Mouse (Mus musculus) heart, embryonic 13.5 days (tissue): Measurements from ENCODE around the gene Fn1. TPM values are rescaled to one million over a fixed set of nuclear protein-coding genes. Genes with fewer than 3 reads are reported as not detected.

Source experiments
- ATAC-seq: fragments of 200-750 bp; cut with Nextera tagmentation; 2 replicates; pipeline ENCODE4 v1.8.0; 2017; ENCODE audit warnings: moderate TSS enrichment; ENCODE audit not compliant: insufficient number of reproducible peaks, low FRiP score, low TSS enrichment; ENCODE audit errors: extremely low read depth
- H3K27ac ChIP-seq: fragments of 300-500 bp; sonication (generic); replicated peaks from 2 replicates; pipeline ENCODE4 v1.5.1; 2015; ENCODE audit warnings: moderate library complexity, mild to moderate bottlenecking, inconsistent platforms
- H3K27me3 ChIP-seq: fragments of 300-500 bp; sonication (generic); replicated peaks from 2 replicates; pipeline ENCODE4 v1.6.1; 2015; ENCODE audit warnings: mild to moderate bottlenecking, inconsistent platforms
- H3K36me3 ChIP-seq: fragments of 300-500 bp; sonication (generic); 2 replicates; pipeline ENCODE4 v1.6.1; 2015; ENCODE audit warnings: mild to moderate bottlenecking, inconsistent platforms
- H3K4me1 ChIP-seq: fragments of 300-500 bp; sonication (generic); 2 replicates; pipeline ENCODE4 v1.6.1; 2015; ENCODE audit warnings: inconsistent platforms
- H3K4me2 ChIP-seq: fragments of 300-500 bp; sonication (generic); 2 replicates; pipeline ENCODE4 v1.6.1; 2015; ENCODE audit warnings: inconsistent platforms, mild to moderate bottlenecking, moderate library complexity
- H3K4me3 ChIP-seq: fragments of 300-500 bp; sonication (generic); 2 replicates; pipeline ENCODE4 v1.5.1; 2015; ENCODE audit warnings: moderate library complexity, mild to moderate bottlenecking, inconsistent platforms
- H3K9ac ChIP-seq: fragments of 300-500 bp; sonication (generic); 2 replicates; pipeline ENCODE4 v1.6.1; 2015; ENCODE audit warnings: inconsistent platforms, mild to moderate bottlenecking, moderate library complexity
- H3K9me3 ChIP-seq: fragments of 300-500 bp; sonication (generic); 2 replicates; pipeline ENCODE4 v1.6.1; 2016; ENCODE audit warnings: inconsistent platforms
- WGBS: fragments of 180-500 bp; shearing (Covaris S2); methylation state at CpG from one replicate; pipeline ENCODE4 v1.1.7; 2015; ENCODE audit warnings: mixed read lengths; 5-methylcytosine and 5-hydroxymethylcytosine counted together
- polyA plus RNA-seq: library from polyadenylated mRNA; unstranded; fragments of >200 nt; fragmentation: Nextera tagmentation; extraction: Ambion mirVana; gene quantifications from 2 replicates; pipeline ENCODE4 v1.2.1, GENCODE M21; 2015

Gene Fn1
- polyA plus RNA-seq, 1 experiment from 2014 or later = 248 TPM

- H3K36me3 ChIP-seq = no peaks in the 10 kb centered on the region
- no peak overlapping the region for H3K4me3 ChIP-seq
- no peak for ATAC-seq
- no peak overlapping the region for H3K27ac ChIP-seq
- no peaks in the 10 kb centered on the region for H3K4me1 ChIP-seq
- H3K4me2 ChIP-seq = no peak overlapping the region
- no peak overlapping the region for H3K9ac ChIP-seq
- H3K9me3 ChIP-seq = no peaks in the 10 kb centered on the region
- 88% methylated on average over 4 of the region's 4 CpGs for WGBS
- H3K27me3 ChIP-seq = no peaks in the 10 kb centered on the region
Measured at GRCm38 (mm10) chr1:71674274-71674673, 21.3 kb upstream of the Fn1 start.

DNA sequence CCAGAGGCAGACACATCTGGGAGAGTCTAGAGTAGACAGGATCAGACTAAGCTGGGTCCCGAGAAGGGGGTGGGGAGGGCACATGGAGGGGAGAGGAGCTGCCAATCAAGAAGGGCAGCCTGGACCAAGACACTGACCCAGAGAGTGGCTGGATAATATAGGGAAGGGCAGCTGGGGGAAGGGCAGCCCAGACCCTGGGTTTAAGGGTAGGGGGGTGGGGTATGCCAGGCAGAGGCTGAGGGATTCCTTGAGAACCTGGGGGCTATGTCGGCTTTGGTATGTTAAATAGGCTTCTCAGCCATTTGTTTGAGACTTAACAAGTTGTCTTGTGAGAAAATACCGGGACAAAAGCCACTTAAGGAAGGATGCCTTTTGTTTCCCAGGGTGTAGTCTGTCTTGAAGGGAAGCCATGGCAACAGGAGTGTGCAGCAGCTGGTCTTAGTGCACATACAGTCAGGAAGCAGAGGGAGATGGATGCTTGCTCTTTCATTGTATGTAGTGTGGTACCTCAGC is 20.5 kb upstream of the Fn1 start:
- no peak overlapping the region for H3K4me3 ChIP-seq
- H3K9ac ChIP-seq = no peak overlapping the region
- no peak overlapping the region for H3K4me2 ChIP-seq
- H3K36me3 ChIP-seq = no peaks in the 10 kb centered on the region
- no peaks in the 10 kb centered on the region for H3K9me3 ChIP-seq
- no peak for ATAC-seq
- no peaks in the 10 kb centered on the region for H3K4me1 ChIP-seq
- WGBS = 12% methylated on average over 3 of the region's 3 CpGs
- H3K27ac ChIP-seq = no peak overlapping the region
- H3K27me3 ChIP-seq = no peaks in the 10 kb centered on the region

- H3K4me3 ChIP-seq = no peak overlapping the region
- no peaks in the 10 kb centered on the region for H3K27me3 ChIP-seq
- no peaks in the 10 kb centered on the region for H3K36me3 ChIP-seq
- no peaks in the 10 kb centered on the region for H3K4me1 ChIP-seq
- no peak overlapping the region for H3K27ac ChIP-seq
- no peak overlapping the region for H3K4me2 ChIP-seq
- WGBS = 90% methylated on average over 3 of the region's 3 CpGs
- no peak for ATAC-seq
- no peaks in the 10 kb centered on the region; the same call in 1 of the 2 replicates for H3K9me3 ChIP-seq
- H3K9ac ChIP-seq = no peak overlapping the region
Measured at GRCm38 (mm10) chr1:71672346-71672745, 19.3 kb upstream of the Fn1 start.

GRCm38 (mm10) chr1:71663242-71663641 is 10.2 kb upstream of the Fn1 start:
- Histone ChIP-seq H3K9me3 (peaks cover 14% of the 10 kb centered on the region), H3K4me3 (no peak overlapping the region), H3K4me2 (no peak overlapping the region), H3K27ac (no peak overlapping the region), H3K4me1 (no peaks in the 10 kb centered on the region), H3K27me3 (no peaks in the 10 kb centered on the region), H3K9ac (no peak overlapping the region), H3K36me3 (peaks cover 13% of the 10 kb centered on the region)
- WGBS = 75% methylated on average over 6 of the region's 6 CpGs
- ATAC-seq = no peak

- no peak overlapping the region for H3K4me2 ChIP-seq
- WGBS = 64% methylated on average over 6 of the region's 6 CpGs
- no peaks in the 10 kb centered on the region for H3K27me3 ChIP-seq
- H3K4me3 ChIP-seq = no peak overlapping the region
- H3K9me3 ChIP-seq = peaks cover 14% of the 10 kb centered on the region
- no peak overlapping the region for H3K27ac ChIP-seq
- ATAC-seq = no peak
- peaks cover 13% of the 10 kb centered on the region for H3K36me3 ChIP-seq
- peaks cover 18% of the 10 kb centered on the region for H3K4me1 ChIP-seq
- H3K9ac ChIP-seq = no peak overlapping the region
Measured at GRCm38 (mm10) chr1:71658632-71659031, 5.6 kb upstream of the Fn1 start.

- H3K9me3 ChIP-seq = no peaks in the 10 kb centered on the region
- peaks cover 20% of the 10 kb centered on the region for H3K4me1 ChIP-seq
- no peak for ATAC-seq
- no peak overlapping the region for H3K4me3 ChIP-seq
- H3K36me3 ChIP-seq = no peaks in the 10 kb centered on the region
- no peak overlapping the region; the same call in 1 of the 2 replicates for H3K9ac ChIP-seq
- WGBS = 48% methylated on average over 6 of the region's 6 CpGs
- H3K4me2 ChIP-seq = no peak overlapping the region
- no peak overlapping the region for H3K27ac ChIP-seq
- H3K27me3 ChIP-seq = no peaks in the 10 kb centered on the region
Measured at GRCm38 (mm10) chr1:71656309-71656708, 3.3 kb upstream of the Fn1 start.

DNA sequence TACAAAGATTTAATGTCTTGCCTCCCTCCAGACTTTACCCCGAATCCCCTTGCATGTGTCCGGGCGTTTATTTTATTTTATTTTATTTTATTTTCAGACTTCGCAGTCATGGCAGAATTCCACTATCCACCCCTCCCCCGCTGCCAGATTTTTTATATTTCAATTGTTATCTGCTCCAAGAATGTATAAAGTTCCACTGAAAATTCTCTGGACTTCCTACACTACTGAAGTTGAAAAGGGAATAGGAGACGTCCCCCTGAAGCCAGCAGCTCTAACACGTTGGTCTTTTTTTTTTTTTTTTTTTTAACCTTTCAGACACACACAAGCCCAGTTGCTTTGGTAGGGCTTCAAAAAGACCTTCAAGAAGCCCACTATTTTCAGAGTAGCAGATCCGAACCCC is 1.2 kb upstream of the Fn1 start:
- 18% methylated on average over 8 of the region's 8 CpGs for WGBS
- H3K9ac ChIP-seq = peak overlapping the region; percentile 93
- H3K27me3 ChIP-seq = no peaks in the 10 kb centered on the region
- no peaks in the 10 kb centered on the region for H3K9me3 ChIP-seq
- ATAC-seq = no peak
- H3K4me1 ChIP-seq = peaks cover 41% of the 10 kb centered on the region
- peaks cover 18% of the 10 kb centered on the region for H3K36me3 ChIP-seq
- peak overlapping the region; percentile 96 for H3K27ac ChIP-seq
- H3K4me3 ChIP-seq = peak overlapping the region; percentile 94
- peak overlapping the region; percentile 93 for H3K4me2 ChIP-seq

DNA sequence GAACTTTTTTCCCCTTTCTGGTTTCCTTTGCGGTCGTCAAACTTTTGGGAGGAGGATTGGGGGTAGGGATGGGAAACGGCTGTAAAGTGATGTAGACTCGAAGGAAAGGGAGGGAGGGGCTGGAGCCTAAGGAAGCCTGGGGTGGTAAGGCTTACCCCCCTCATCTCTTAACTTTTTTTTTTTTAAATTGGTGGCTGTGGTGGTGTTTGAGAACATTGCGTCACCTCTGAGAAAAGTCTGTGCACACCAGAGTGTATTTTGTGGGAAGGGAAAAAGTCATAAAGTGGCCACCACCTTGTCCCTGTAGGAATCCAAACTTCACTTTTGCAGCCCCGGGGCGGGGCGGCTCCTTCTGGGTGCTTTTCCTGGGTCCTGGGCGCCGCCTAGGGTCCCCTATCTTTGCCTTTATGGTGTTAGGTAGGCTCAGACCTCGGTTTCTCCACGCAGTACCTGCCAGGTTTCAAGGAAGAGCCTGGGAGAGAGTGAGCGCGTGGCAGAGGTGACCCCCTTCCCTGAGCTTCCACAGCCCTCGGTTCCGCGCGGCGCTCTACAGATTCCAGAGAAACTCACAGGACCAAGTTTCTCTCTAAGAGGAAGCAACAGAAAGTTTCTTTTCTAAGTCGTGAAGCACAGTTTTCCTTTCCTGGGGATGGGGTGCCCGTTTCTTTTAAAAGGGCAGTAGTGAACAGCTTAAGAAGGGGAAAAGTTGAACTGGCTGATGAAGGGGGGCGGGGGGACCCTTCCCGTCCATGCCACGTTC is 580 bp upstream of the Fn1 start:
- peaks cover 24% of the 10 kb centered on the region for H3K36me3 ChIP-seq
- ATAC-seq = peak; percentile 29; the same call in 1 of the 2 replicates
- no peaks in the 10 kb centered on the region for H3K9me3 ChIP-seq
- H3K4me1 ChIP-seq = peaks cover 44% of the 10 kb centered on the region
- H3K27me3 ChIP-seq = no peaks in the 10 kb centered on the region
- H3K4me3 ChIP-seq = peak overlapping the region; percentile 94
- peak overlapping the region; percentile 93 for H3K9ac ChIP-seq
- peak overlapping the region; percentile 93 for H3K4me2 ChIP-seq
- H3K27ac ChIP-seq = peak overlapping the region; percentile 96
- under 1% methylated on average over 24 of the region's 24 CpGs for WGBS

DNA sequence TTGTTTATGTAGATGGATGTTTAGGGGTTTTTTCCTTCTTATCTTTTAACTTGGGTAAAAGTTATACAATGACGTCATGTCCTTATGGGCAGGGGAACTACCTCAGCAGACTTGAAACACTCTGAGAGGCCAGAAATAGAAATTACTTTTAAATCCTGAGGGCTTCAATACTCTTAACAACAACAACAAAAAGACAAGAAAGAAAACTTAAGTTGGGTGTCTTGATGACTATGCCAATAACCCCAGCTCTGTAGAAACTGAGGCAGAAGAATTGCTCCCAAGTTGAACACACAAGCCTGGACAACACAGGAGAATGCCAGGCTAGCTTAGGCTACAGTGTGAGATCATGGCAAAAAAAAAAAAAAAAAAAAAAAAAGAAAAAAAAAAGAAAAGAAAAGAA is 1.2 kb downstream of the Fn1 start:
- peaks cover 42% of the 10 kb centered on the region for H3K36me3 ChIP-seq
- H3K4me3 ChIP-seq = peak overlapping the region; percentile 94
- no peak for ATAC-seq
- H3K9me3 ChIP-seq = no peaks in the 10 kb centered on the region
- no peaks in the 10 kb centered on the region for H3K27me3 ChIP-seq
- H3K4me2 ChIP-seq = peak overlapping the region; percentile 93
- WGBS = 0% methylated on average over 1 of the region's 1 CpGs
- peak overlapping the region; percentile 93 for H3K9ac ChIP-seq
- H3K27ac ChIP-seq = peak overlapping the region; percentile 96
- H3K4me1 ChIP-seq = peaks cover 56% of the 10 kb centered on the region

- 36% methylated on average over 9 of the region's 9 CpGs for WGBS
Measured at GRCm38 (mm10) chr1:71651315-71651714, 1.7 kb downstream of the Fn1 start.

DNA sequence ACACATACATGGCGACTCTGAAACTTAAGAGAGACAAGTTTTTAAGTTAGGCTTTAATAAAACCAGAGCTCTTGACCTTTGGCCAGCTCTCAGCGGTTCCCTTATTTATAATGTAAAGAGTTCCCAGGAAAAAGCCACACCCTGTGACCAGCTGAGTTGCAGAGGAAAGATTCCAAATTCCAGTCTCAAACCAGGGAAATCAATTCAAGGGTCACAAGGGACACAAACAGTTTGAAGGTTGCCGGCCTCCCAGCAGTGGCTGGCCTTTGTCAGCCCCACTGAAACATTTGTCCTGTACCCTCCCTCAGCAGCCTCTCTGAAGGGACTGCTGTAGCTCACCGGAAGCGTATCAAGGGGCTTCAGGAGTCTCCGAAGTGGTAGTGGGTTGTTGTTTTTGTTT is 2.3 kb downstream of the Fn1 start:
- H3K27me3 ChIP-seq = no peaks in the 10 kb centered on the region
- peaks cover 46% of the 10 kb centered on the region for H3K4me1 ChIP-seq
- peak overlapping the region; percentile 93 for H3K4me2 ChIP-seq
- H3K9ac ChIP-seq = peak overlapping the region; percentile 93
- 40% methylated on average over 6 of the region's 6 CpGs for WGBS
- peaks cover 53% of the 10 kb centered on the region for H3K36me3 ChIP-seq
- H3K9me3 ChIP-seq = no peaks in the 10 kb centered on the region
- peak overlapping the region; percentile 96; the same call in 1 of the 2 replicates for H3K27ac ChIP-seq
- H3K4me3 ChIP-seq = peak overlapping the region; percentile 94
- ATAC-seq = no peak

More at GRCm38 (mm10) chr1:71651315-71651714, 1.7 kb downstream of the Fn1 start:
- no peaks in the 10 kb centered on the region for H3K27me3 ChIP-seq
- H3K4me3 ChIP-seq = peak overlapping the region; percentile 94
- no peaks in the 10 kb centered on the region for H3K9me3 ChIP-seq
- peaks cover 47% of the 10 kb centered on the region for H3K36me3 ChIP-seq
- H3K4me2 ChIP-seq = peak overlapping the region; percentile 93
- ATAC-seq = no peak
- peak overlapping the region; percentile 96 for H3K27ac ChIP-seq
- peak overlapping the region; percentile 93 for H3K9ac ChIP-seq
- H3K4me1 ChIP-seq = peaks cover 52% of the 10 kb centered on the region

GRCm38 (mm10) chr1:71648166-71648565 is 4.8 kb downstream of the Fn1 start:
- Histone ChIP-seq H3K36me3 (peaks cover 78% of the 10 kb centered on the region), H3K9me3 (no peaks in the 10 kb centered on the region), H3K4me3 (peak overlapping the region; percentile 5; the same call in 1 of the 2 replicates), H3K27me3 (no peaks in the 10 kb centered on the region), H3K27ac (no peak overlapping the region), H3K4me2 (peak overlapping the region; percentile 93), H3K9ac (no peak overlapping the region), H3K4me1 (peaks cover 38% of the 10 kb centered on the region)
- ATAC-seq = no peak
- WGBS = 78% methylated on average over 7 of the region's 7 CpGs
